19 mouse cellular contexts compared by ENCODE assay signal in the genomic region with DNA sequence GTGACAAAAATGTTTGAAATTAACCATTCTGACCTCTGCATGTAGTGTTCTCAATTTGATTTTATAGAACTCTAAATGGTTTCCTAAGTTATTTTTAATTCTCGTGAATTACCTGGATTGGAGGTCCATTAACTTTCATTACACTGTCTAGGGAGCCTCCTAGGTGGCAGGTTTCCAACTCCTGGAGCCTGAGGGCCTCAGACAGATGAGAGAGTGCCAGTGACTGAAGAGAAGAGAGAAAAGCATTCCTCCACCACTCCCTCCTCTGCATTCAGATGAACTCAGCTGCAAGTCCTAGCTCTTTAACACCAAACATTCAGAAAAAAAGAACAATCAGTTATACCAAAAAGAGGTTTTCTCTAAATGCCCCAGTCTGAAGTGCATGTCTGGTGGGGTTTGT.
DNase-seq lines count a peak whose midpoint lies in the region; ATAC-seq and TF ChIP-seq lines count a peak whose summit lies in the region.
"Had no signal": no experiment of that assay in that cellular context is flagged by ENCODE, and none has a peak within 500 bp of the region (broad histone marks: within the 10 kb centered on the region; RNA-seq: fewer than 3 reads in every experiment).

No protein-coding gene starts in this region.

- WGBS in hindbrain, postnatal 0 days: 48% methylated on average over 1 of the region's 1 CpGs
- WGBS in hindbrain, embryonic 10.5 days: 69% methylated on average over 1 of the region's 1 CpGs
- 46% methylated on average over 1 of the region's 1 CpGs for WGBS in liver, postnatal 0 days (ENCODE audit: insufficient replicate concordance)

- H3K4me3 ChIP-seq in hindbrain, postnatal 0 days (ENCODE audit: low read length): no peak overlapping the region
- no peak overlapping the region for H3K4me3 ChIP-seq in hindbrain, embryonic 10.5 days
- H3K4me3 ChIP-seq in liver, postnatal 0 days (ENCODE audit: low read depth, low read length): no peak overlapping the region

- no peak for TF ChIP-seq EP300 in liver, postnatal 0 days (IDR thresholded peaks at IDR 0.05; ENCODE audit: low read depth)

- no peak overlapping the region for H3K9ac ChIP-seq in hindbrain, postnatal 0 days (replicated peaks; ENCODE audit: low read length)
- H3K9ac ChIP-seq in liver, postnatal 0 days (replicated peaks): no peak overlapping the region
- H3K9ac ChIP-seq: liver, embryonic 14.5 days had no signal

- H3K27ac ChIP-seq in hindbrain, postnatal 0 days: no peak overlapping the region
- no peak overlapping the region for H3K27ac ChIP-seq in hindbrain, embryonic 10.5 days
- no peak overlapping the region for H3K27ac ChIP-seq in liver, postnatal 0 days (ENCODE audit: low read depth)
- H3K27ac ChIP-seq: liver, embryonic 14.5 days had no signal

- H3K27me3 ChIP-seq in hindbrain, postnatal 0 days (ENCODE audit: insufficient read depth, low read length): no peaks in the 10 kb centered on the region
- H3K27me3 ChIP-seq in hindbrain, embryonic 10.5 days (ENCODE audit: insufficient read depth, poor library complexity, severe bottlenecking): no peaks in the 10 kb centered on the region
- H3K27me3 ChIP-seq in liver, postnatal 0 days (ENCODE audit: insufficient read depth, low read length): no peaks in the 10 kb centered on the region

- no peak for TF ChIP-seq CTCF in hindbrain, postnatal 0 days (IDR thresholded peaks at IDR 0.05; ENCODE audit: low read depth)
- TF ChIP-seq CTCF in liver, postnatal 0 days (IDR thresholded peaks at IDR 0.05; ENCODE audit: low read depth): no peak

- ATAC-seq in hindbrain, postnatal 0 days: no peak
- ATAC-seq in liver, postnatal 0 days: no peak
- ATAC-seq: inflammation-experienced regulatory T-cells, adult 6 months had no signal

- H3K36me3 ChIP-seq in hindbrain, postnatal 0 days (ENCODE audit: insufficient read depth, low read length): no peaks in the 10 kb centered on the region
- no peaks in the 10 kb centered on the region for H3K36me3 ChIP-seq in hindbrain, embryonic 10.5 days
- no peaks in the 10 kb centered on the region for H3K36me3 ChIP-seq in liver, postnatal 0 days (replicated peaks; ENCODE audit: insufficient read depth, low read length)

- H3K9me3 ChIP-seq in hindbrain, postnatal 0 days (ENCODE audit: low read length): no peaks in the 10 kb centered on the region
- no peaks in the 10 kb centered on the region for H3K9me3 ChIP-seq in hindbrain, embryonic 10.5 days
- H3K9me3 ChIP-seq in liver, postnatal 0 days (ENCODE audit: low read length): no peaks in the 10 kb centered on the region

- no peak overlapping the region for H3K4me2 ChIP-seq in hindbrain, postnatal 0 days (ENCODE audit: low read depth, low read length)
- H3K4me2 ChIP-seq in liver, postnatal 0 days (ENCODE audit: low read depth, low read length): no peak overlapping the region

- no peaks in the 10 kb centered on the region for H3K4me1 ChIP-seq in hindbrain, postnatal 0 days (ENCODE audit: insufficient read depth, low read length)
- H3K4me1 ChIP-seq in hindbrain, embryonic 10.5 days (replicated peaks): no peaks in the 10 kb centered on the region
- no peaks in the 10 kb centered on the region for H3K4me1 ChIP-seq in liver, postnatal 0 days (ENCODE audit: insufficient read depth)

- peak; percentile 41 for DNase-seq in hindbrain, postnatal 0 days (ENCODE audit: low spot score)
- DNase-seq in hindbrain, embryonic 10.5 days (ENCODE audit: low spot score): no peak
- DNase-seq in brain, adult 2 months (ENCODE audit: low read depth, low spot score): peak; percentile 74
- peak; percentile 58 to 66 for DNase-seq in cerebellum, adult 18-20 months
- peak; percentile 56 to 79 for DNase-seq in cerebellum, postnatal 25 days
- DNase-seq in thymus, postnatal 14 days: no peak
- no peak for DNase-seq in gastrocnemius, adult 18-20 months (ENCODE audit: low spot score)
- DNase-seq in liver, postnatal 0 days: no peak
- DNase-seq: adrenal gland, postnatal 36 days; B cell, adult 2 months; embryo, embryonic 11 days; heart, adult 18-20 months; heart, postnatal 36 days; kidney, adult 9 months; kidney, postnatal 36 days; layer of hippocampus, adult 9-11 months; thymus, postnatal 4 days had no signal

Comparison
In these comparisons a context has a peak if more than half of its experiments do, and no peak if none do; other contexts are left out.
1. DNase-seq: peak in hindbrain, postnatal 0 days (single experiment), brain, adult 2 months (single experiment), cerebellum, adult 18-20 months (2 of 2) and cerebellum, postnatal 25 days (2 of 2); none in hindbrain, embryonic 10.5 days (single experiment), thymus, postnatal 14 days (single experiment), gastrocnemius, adult 18-20 months (single experiment) and liver, postnatal 0 days (single experiment).